Mouse (Mus musculus) spleen, adult 2 months (tissue): ENCODE data around the gene Rassf1.

ENCODE experiments used
- CTCF ChIP-seq: fragments of 200-500 bp; IDR thresholded peaks from 2 replicates; pipeline ENCODE4 v1.5.1; 2011; ENCODE audit warnings: mild to moderate bottlenecking, inconsistent platforms; ENCODE audit not compliant: insufficient read depth, insufficient read length, insufficient replicate concordance; ENCODE audit errors: extremely low read depth
- POLR2A ChIP-seq: fragments of 200-500 bp; IDR thresholded peaks from 2 replicates; pipeline ENCODE4 v1.6.1; 2011; ENCODE audit warnings: low read depth, low read length, inconsistent platforms

DNA sequence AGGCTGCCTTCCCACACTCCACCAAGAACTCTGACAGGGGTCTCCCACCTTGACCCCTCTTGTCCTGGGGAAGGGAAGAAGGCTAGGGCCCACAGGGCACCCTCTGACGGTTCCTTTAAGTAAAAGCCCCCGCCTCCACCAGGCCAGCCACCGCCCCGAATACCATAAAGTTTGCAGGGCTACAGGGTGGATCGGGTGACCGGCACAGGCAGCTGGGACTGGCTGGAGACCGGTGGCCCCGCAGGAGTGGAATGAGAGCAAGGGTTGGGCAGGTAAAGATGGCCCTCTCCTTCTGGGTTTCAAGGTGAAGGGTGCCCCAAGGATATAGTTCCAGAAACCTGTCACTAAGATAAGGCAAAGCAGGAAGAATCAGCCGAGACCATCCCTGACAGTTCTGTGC lies 55.2 kb downstream of the Rassf1 start:
- TF ChIP-seq CTCF (no peak), POLR2A (no peak)
